In genomic region chr10:84440181-84440540, GRCm38 (mm10) we compare ENCODE assay signal across 8 mouse cellular contexts. TPM values are rescaled to one million over a fixed set of nuclear protein-coding genes. Genes with fewer than 3 reads are reported as not detected.
DNase-seq lines count a peak whose midpoint lies in the region; ATAC-seq and TF ChIP-seq lines count a peak whose summit lies in the region.

No protein-coding gene starts in this region.

- peaks cover 3% of the 10 kb centered on the region; the same call in 1 of the 2 replicates for H3K27me3 ChIP-seq in thymus, adult 2 months (ENCODE audit: control insufficient read depth, insufficient read depth, low read length)
- H3K27me3 ChIP-seq in liver, embryonic 13.5 days: peaks cover 67% of the 10 kb centered on the region
- H3K27me3 ChIP-seq in stomach, postnatal 0 days (ENCODE audit: control insufficient read depth, insufficient read depth, low read length): no peaks in the 10 kb centered on the region

- under 1% methylated on average over 29 of the region's 32 CpGs for WGBS in thymus, adult 2 months
- under 1% methylated on average over 30 of the region's 32 CpGs for WGBS in liver, embryonic 13.5 days (ENCODE audit: insufficient replicate concordance)
- WGBS in stomach, postnatal 0 days: under 1% methylated on average over 24 of the region's 32 CpGs

- peak overlapping the region; percentile 71 for H3K4me2 ChIP-seq in liver, embryonic 13.5 days
- peak overlapping the region; percentile 90 for H3K4me2 ChIP-seq in stomach, postnatal 0 days (replicated peaks; ENCODE audit: low read depth)

- peaks cover 10% of the 10 kb centered on the region for H3K4me1 ChIP-seq in thymus, adult 2 months (replicated peaks; ENCODE audit: control insufficient read depth, insufficient read depth, low read length)
- H3K4me1 ChIP-seq in liver, embryonic 13.5 days (replicated peaks): peaks cover 15% of the 10 kb centered on the region
- peaks cover 2% of the 10 kb centered on the region for H3K4me1 ChIP-seq in stomach, postnatal 0 days (replicated peaks; ENCODE audit: control insufficient read depth, insufficient read depth)

- peak overlapping the region; percentile 75 for H3K4me3 ChIP-seq in thymus, adult 2 months (ENCODE audit: control insufficient read depth, insufficient read depth, low read length)
- peak overlapping the region; percentile 62 for H3K4me3 ChIP-seq in liver, embryonic 13.5 days (replicated peaks)
- H3K4me3 ChIP-seq in stomach, postnatal 0 days (ENCODE audit: low read depth, low read length): peak overlapping the region; percentile 78

- no peak for DNase-seq in frontal cortex, postnatal 36 days (ENCODE audit: low spot score in 2 of 2)
- DNase-seq in thymus, adult 2 months: no peak
- no peak for DNase-seq in thymus, postnatal 10 days (ENCODE audit: low spot score in 2 of 2)
- DNase-seq in liver, embryonic 13.5 days: no peak
- no peak for DNase-seq in stomach, postnatal 0 days (ENCODE audit: low spot score)
- no peak for DNase-seq in adrenal gland, postnatal 25 days
- no peak for DNase-seq in thymus, postnatal 0 days (ENCODE audit: low spot score)

- H3K9me3 ChIP-seq in liver, embryonic 13.5 days (replicated peaks): no peaks in the 10 kb centered on the region
- H3K9me3 ChIP-seq in stomach, postnatal 0 days (ENCODE audit: control insufficient read depth, low read length): no peaks in the 10 kb centered on the region

- no peaks in the 10 kb centered on the region for H3K36me3 ChIP-seq in thymus, adult 2 months (ENCODE audit: control insufficient read depth, insufficient read depth, low read length)
- no peaks in the 10 kb centered on the region for H3K36me3 ChIP-seq in liver, embryonic 13.5 days
- no peaks in the 10 kb centered on the region for H3K36me3 ChIP-seq in stomach, postnatal 0 days (ENCODE audit: control insufficient read depth, insufficient read depth, low read length)

- TF ChIP-seq POLR2A in thymus, adult 2 months (IDR thresholded peaks at IDR 0.05; ENCODE audit: control insufficient read depth, extremely low read depth, insufficient read depth, low read length, poor library complexity): no peak

- H3K9ac ChIP-seq in liver, embryonic 13.5 days: peak overlapping the region; percentile 53
- peak overlapping the region; percentile 98 for H3K9ac ChIP-seq in stomach, postnatal 0 days (ENCODE audit: low read length)

- peak; percentile 9; the same call in 1 of the 2 replicates for TF ChIP-seq CTCF in thymus, adult 2 months (IDR thresholded peaks at IDR 0.05; ENCODE audit: borderline replicate concordance, control insufficient read depth, extremely low read depth, insufficient read depth, low read length, poor library complexity)
- TF ChIP-seq CTCF in stomach, postnatal 0 days (IDR thresholded peaks at IDR 0.05; ENCODE audit: low read depth): no peak; the same call in 1 of the 2 replicates

- ATAC-seq in frontal cortex, adult (ENCODE audit: low TSS enrichment): peak; percentile 2; the same call in 1 of the 2 replicates
- peak; percentile 49; the same call in 1 of the 2 replicates for ATAC-seq in liver, embryonic 13.5 days (ENCODE audit: low read depth)
- ATAC-seq in stomach, postnatal 0 days (ENCODE audit: low FRiP score, low TSS enrichment): peak; percentile 22; the same call in 1 of the 2 replicates

- no peak for TF ChIP-seq EP300 in stomach, postnatal 0 days (optimal IDR thresholded peaks at IDR 0.05)

- no peak overlapping the region for H3K27ac ChIP-seq in thymus, adult 2 months (ENCODE audit: control insufficient read depth, insufficient read depth, low read length)
- H3K27ac ChIP-seq in liver, embryonic 13.5 days: no peak overlapping the region
- H3K27ac ChIP-seq in stomach, postnatal 0 days (replicated peaks): peak overlapping the region; percentile 95

RNA-seq across cellular contexts. Expression of gene Nuak1, which starts 0.2 kb away (rescaled TPM):
- 5.3 and 5.7 TPM in 2 replicates for polyA plus RNA-seq in thymus, adult 2 months (2012; rRNA removed)
- 0.12 TPM in 2 replicates for polyA plus RNA-seq in liver, embryonic 13.5 days (2015; fragmentation: Nextera tagmentation; extraction: Ambion mirVana)
- polyA plus RNA-seq in stomach, postnatal 0 days (2015; fragmentation: Nextera tagmentation; extraction: Ambion mirVana): 0.35 and 0.40 TPM in 2 replicates
- 6.8 and 7.8 TPM in 2 replicates for total RNA-seq in adrenal gland, postnatal 25 days (2021)
- polyA plus RNA-seq in thymus, postnatal 0 days (2015; fragmentation: Nextera tagmentation; extraction: Ambion mirVana): 0.50 and 0.73 TPM in 2 replicates
